Mouse (Mus musculus) E14TG2a.4 (cell line): ENCODE measurements around the gene Ppp1r12c.

ENCODE experiments used
- CTCF ChIP-seq: conservative IDR thresholded peaks from 2 replicates; pipeline ENCODE4 v1.5.1; 2014; ENCODE audit warnings: low read length
- NANOG ChIP-seq: IDR thresholded peaks from 2 replicates; pipeline ENCODE4 v1.6.1; 2014; ENCODE audit warnings: borderline replicate concordance, low read length, mixed read lengths

- TF ChIP-seq CTCF = no peak
- no peak for TF ChIP-seq NANOG
These were observed 37.2 kb downstream of the Ppp1r12c start for GRCm38 (mm10) chr7:4464194-4464824.
